Mouse (Mus musculus): ENCODE results near the gene Nsd1. TPM values are rescaled to one million over a fixed set of nuclear protein-coding genes. Genes with fewer than 3 reads are reported as not detected.

Gene Nsd1
- total RNA-seq, 4 experiments from 2014 or later, result 47.2 to 55.1 (median 51.9) TPM

DNA sequence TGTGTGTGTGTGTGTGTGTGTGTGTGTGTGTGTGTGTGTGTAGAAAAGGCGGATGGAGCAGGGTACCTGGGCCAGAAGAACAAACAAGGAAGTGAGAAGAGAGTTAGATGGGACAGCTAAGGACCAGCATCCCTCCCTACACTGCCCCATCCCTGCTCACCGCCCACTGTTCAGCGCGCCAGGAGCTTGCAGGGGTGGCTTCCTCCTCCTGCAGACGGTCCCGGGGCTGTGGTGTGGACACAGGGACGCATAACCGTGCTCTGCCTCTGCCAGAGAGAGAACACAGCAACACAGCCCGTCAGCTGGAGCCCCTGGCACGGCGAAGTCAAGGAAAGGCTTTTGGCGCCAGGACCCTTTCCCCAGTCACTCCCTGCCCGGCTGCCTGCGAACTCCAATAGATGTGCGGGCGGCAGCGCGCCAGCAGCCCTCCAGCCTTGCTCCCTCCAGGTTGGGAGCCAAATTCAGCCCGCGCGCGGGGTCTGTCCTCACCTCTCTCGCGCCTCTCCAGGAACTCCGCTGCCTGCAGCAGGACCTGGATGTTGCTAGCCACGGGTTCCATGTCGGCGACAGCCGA, 119.6 kb downstream of the Nsd1 start:
- no peak for DNase-seq (ENCODE audit: low spot score)

DNA sequence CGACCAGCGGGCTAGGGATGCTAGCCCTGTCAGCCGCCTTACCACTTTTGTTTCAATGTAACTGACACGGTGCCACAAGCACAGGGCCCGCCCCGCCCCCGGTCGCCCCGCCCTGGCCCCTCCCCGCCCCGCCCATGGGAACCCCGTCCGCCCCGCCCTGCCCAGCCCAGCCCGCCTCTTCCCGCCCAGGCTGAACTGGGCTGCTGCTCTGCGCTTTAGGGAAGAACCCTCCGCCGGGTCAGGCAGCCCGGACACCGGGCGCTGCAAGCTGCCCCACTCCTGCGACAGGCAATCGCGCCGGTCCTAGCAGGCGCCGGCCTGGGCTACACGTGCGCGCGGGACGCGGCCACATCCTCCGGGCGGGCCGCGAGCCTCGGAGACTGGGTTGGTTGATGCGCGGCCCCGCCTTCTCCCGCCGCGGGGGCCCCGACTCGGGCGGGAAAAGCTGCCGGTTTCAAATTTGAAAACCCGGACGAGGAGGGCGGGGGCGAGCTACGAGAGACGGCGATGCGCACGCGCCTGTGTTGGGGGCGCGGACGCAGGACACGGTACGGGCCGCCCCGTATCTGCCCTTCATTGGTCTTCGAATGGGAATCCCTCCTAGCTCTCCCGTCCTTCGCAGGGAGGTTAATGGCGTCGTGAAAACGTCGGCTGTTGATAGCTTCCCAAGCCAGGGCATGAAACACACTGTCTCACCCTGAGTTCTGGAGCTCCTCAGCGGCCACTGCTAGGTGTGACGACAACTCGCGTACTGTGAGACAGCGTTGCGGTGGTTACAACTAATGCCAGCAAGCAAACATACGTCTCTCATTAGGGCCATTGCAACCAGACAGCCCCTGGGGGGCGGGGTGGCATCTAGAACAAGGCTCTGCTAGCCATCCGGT, 120.3 kb downstream of the Nsd1 start, which contains the start of gene Mxd3:
Gene Mxd3 (minus strand): TSS at position 141 of the 884 bp plus-strand sequence.
- DNase-seq (ENCODE audit: low spot score), result peak; percentile 74

GRCm38 (mm10) chr13:55330567-55331400, 121.2 kb downstream of the Nsd1 start:
- no peak for DNase-seq (ENCODE audit: low spot score)

DNA sequence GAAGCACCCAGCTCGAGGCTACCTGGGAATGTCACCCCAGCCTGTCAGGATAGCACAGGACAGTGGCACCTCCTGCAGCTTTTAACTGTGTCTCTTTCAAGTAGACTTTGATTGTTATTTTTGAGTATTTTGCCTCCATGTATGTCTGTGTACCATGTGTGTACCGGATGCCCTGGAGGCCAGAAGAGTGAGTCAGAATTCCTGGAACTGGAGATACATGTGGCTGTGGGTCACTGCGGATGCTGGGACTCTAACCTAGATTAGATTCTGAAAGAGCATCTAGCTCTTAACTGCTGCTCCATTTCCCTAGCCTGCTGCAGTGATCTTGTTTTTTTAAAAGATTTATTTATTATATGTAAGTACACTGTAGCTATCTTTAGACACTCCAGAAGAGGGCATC, 122.7 kb downstream of the Nsd1 start:
- no peak for DNase-seq (ENCODE audit: low spot score)

- no peak for DNase-seq (ENCODE audit: low spot score)
These were observed 126.1 kb downstream of the Nsd1 start for GRCm38 (mm10) chr13:55335701-55336100.

DNA sequence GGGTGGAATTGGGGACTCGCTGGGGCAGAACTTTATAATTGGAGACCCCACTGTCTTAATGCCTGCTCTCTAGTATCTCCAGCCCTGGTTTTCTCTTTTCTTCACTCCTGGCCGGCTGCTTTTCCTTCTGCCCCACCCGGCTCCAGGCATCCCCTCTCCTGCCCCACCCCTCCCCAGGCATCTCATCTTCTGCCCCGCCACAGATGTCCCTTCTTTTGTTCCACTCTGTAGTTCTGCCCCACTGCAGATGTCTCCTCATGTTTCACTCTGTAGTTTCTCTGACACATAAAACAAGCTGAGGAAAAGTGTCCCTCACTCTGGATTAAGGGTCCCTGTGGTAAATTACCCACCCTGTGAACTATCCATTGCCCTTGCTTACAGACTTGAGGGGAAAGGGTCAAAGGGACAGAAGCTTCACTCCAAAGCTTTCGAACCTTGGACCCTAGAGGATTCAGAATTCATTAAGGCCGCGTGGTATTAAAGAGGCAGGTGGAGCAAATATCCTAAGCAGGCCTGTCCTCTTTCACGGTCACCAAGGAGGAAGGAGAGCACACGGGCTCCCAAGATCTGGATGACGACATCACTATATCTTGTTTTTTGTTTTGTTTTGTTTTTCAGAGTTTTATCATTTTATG, 127.9 kb downstream of the Nsd1 start:
- no peak for DNase-seq (ENCODE audit: low spot score)

GRCm38 (mm10) chr13:55338131-55339054, 128.8 kb downstream of the Nsd1 start:
- DNase-seq (ENCODE audit: low spot score), result no peak

- no peak for DNase-seq (ENCODE audit: low spot score)
These were observed 129.7 kb downstream of the Nsd1 start for GRCm38 (mm10) chr13:55339259-55339658.

- DNase-seq (ENCODE audit: low spot score), result no peak
These were observed 132.9 kb downstream of the Nsd1 start for GRCm38 (mm10) chr13:55342469-55342868.

DNA sequence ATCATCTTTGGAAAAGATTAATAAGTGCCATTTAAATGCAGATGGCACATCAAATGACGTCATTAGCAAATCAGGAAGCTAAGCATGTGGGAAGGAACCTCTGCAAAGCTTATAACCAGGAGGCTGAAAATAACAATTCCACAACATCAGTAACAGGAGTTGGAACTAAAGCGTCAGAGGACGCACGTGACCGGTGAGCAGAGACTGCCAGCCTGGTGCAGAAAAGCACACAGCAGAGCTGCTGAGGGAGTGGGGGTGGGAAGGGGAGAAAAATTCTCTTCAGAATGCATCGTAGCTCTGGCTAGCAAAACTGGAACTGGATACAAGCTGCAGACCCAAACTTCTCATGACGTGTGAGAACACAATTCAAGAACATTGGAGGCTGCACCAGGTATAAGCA, 134.7 kb downstream of the Nsd1 start:
- no peak for DNase-seq (ENCODE audit: low spot score)

DNA sequence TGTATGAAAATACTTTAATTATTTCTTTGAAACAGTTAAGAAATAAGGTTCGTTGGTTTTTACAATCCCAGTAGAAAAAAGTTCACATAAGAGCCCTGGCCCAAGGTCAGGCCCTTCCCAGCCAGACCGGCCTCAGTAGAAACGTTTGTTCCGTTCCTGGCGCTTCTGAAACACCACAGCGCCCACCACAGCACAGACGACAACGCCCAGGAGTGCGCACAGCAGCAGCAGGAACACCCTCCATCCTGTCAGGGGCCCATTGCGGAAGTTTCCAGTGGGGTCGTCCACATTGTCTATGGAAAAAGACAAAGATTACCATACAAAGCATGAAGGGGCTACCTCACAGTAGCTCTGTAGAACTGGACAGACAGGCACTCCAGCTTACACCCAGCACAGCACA, 137.2 kb downstream of the Nsd1 start:
- DNase-seq (ENCODE audit: low spot score), result no peak

DNA sequence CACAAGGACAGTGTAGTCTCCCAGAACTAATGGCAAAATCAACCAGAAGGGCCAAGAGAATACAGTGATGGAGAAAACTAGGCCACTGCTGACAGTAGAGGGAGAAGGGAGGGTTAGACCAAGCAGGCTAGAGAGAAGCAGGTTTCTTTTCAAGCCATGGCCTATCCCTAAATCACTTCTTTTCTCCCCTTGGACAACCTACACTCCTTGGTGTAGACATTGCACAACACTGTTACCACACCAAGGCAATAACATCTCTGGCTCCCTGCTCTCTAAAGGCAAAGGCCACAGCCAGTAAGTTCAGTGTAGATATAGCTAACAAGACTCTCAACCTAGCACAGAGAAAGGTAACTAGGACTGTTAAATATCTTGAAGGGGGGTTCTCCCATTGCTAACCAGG, 151.6 kb downstream of the Nsd1 start:
- DNase-seq (ENCODE audit: low spot score), result no peak

GRCm38 (mm10) chr13:55361974-55362452, 152.4 kb downstream of the Nsd1 start:
- DNase-seq (ENCODE audit: low spot score), result no peak

DNA sequence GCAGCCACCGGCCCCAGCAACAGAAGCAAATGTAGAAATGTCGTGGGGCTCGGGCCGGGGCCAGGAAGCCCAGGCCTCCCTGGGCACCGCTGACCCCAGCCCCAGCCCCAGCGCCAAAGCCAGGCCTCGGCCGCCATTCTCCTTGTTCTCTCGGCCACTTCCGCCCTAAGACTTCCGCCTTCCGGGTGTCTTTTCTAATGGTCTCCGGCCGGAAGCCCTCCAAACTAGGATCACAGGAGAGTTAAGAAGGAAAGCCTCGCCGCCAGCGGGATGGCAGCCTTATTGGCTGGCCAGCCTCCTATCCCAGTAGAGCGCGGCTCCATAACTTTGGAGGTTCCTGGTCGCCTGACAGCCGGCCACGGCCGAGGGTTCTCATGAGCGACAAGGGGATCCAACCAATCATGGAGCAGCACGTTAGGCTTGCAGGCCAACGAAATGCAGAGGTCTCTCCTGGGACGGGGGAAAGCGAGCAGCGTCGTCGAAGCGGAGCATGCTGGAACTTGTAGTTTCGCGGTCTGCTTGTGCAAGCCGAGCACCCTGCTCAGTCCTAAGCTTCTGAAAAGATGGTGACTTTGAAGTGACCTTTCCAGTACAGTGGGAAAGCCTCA, 153.0 kb downstream of the Nsd1 start, which contains the start of gene Lman2:
Gene Lman2 (minus strand): TSS at position 331 of the 608 bp plus-strand sequence.
- peak; percentile 98 for DNase-seq (ENCODE audit: low spot score)

Other genes starting within 250 kb of the Nsd1 start
- gene Hk3, start 188.4 kb upstream of the Nsd1 start, total RNA-seq (2022), result 1 to 10 TPM in 1 of 4 experiments, under 1 TPM in 3; 0.83 to 1.1 (median 0.85) TPM
- 10 to 100 TPM; 15.6 to 21.3 (median 20.1) TPM for gene Uimc1, start 109.5 kb upstream of the Nsd1 start, total RNA-seq (2022)
- gene Zfp346, start 104.5 kb upstream of the Nsd1 start, total RNA-seq (2022), result 10 to 100 TPM; 17.6 to 31.3 (median 22.5) TPM
- gene Gm17617, start 76.2 kb upstream of the Nsd1 start, total RNA-seq (2022), result not detected
- under 1 TPM in 3 of 4 experiments, not detected in 1; 0.16 to 0.29 (median 0.28) TPM for gene Fgfr4, start 57.1 kb upstream of the Nsd1 start, total RNA-seq (2022)
- gene Prelid1, start 110.7 kb downstream of the Nsd1 start, total RNA-seq (2022), result 10 to 100 TPM; 31.4 to 47.5 (median 39.6) TPM
- 10 to 100 TPM; 29.4 to 47.1 (median 38.3) TPM for gene Rab24, start 112.2 kb downstream of the Nsd1 start, total RNA-seq (2022)
- gene Mxd3, start 120.0 kb downstream of the Nsd1 start, total RNA-seq (2022), result under 1 TPM in 2 of 4 experiments, not detected in 2; 0.46 to 0.97 TPM
- gene Lman2, start 153.0 kb downstream of the Nsd1 start, total RNA-seq (2022), result 10 to 100 TPM; 50.1 to 52.8 (median 51.7) TPM
- gene Rgs14, start 159.9 kb downstream of the Nsd1 start, total RNA-seq (2022), result under 1 TPM; 0.19 to 0.80 (median 0.41) TPM
- gene Slc34a1, start 188.4 kb downstream of the Nsd1 start, total RNA-seq (2022), result not detected
- gene Pfn3, start 205.4 kb downstream of the Nsd1 start, total RNA-seq (2022), result not detected
- gene F12, start 217.0 kb downstream of the Nsd1 start, total RNA-seq (2022), result not detected
- gene Grk6, start 235.3 kb downstream of the Nsd1 start, total RNA-seq (2022), result 10 to 100 TPM; 14.9 to 19.0 (median 16.6) TPM

All from heart, adult 8-10 months (tissue).